Mouse (Mus musculus) WW6 (cell line): ENCODE data around the gene Rhcg.
A peak's percentile ranks its signal among the peaks of the same experiment; 100 is the strongest.

Source experiments
- DNase-seq: peaks from one replicate; pipeline ENCODE4 v3.0.0-alpha.2; 2013; ENCODE audit warnings: low read depth, low spot score

The Rhcg gene

DNA sequence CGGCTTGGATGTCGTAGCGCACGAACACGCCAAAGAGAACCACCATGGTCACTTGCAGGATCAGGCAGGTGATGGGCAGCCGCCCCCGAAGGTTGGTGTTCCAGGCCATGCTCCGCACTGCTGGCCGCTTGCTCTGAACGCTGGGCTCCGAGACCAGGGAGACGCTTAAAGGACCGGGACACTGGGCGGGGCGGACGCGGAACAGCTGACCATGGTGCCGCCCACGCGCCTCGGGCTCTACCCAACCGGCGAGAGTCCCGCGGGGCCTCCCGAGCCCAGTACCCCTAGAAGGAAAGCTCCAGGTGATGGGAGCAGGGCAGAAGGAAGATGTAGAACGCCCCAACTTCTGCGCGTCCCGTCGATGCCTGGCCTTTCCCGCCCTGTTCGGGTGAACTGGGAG lies at the start of gene Rhcg:
Gene Rhcg (minus strand): TSS at position 240 of the 400 bp plus-strand sequence.
- no peak for DNase-seq

DNA sequence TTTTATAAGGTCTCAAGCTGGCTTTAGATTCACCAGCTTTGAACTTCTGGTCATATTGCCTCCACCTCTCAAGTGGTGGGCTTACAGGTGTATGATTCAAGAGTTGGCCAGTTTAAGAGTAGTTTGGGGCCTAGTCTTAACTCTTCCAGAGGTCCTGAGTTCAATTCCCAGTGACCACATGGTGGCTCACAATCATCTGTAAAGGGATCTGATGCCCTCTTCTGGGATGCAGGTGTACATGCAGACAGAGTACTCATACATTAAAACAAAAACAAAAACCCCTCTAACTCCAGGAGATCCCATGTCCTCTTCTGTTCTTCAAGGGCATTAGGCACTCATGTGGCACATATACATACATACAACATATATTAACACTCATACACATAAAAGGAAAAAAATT lies 49.2 kb upstream of the Rhcg start:
- no peak for DNase-seq

DNA sequence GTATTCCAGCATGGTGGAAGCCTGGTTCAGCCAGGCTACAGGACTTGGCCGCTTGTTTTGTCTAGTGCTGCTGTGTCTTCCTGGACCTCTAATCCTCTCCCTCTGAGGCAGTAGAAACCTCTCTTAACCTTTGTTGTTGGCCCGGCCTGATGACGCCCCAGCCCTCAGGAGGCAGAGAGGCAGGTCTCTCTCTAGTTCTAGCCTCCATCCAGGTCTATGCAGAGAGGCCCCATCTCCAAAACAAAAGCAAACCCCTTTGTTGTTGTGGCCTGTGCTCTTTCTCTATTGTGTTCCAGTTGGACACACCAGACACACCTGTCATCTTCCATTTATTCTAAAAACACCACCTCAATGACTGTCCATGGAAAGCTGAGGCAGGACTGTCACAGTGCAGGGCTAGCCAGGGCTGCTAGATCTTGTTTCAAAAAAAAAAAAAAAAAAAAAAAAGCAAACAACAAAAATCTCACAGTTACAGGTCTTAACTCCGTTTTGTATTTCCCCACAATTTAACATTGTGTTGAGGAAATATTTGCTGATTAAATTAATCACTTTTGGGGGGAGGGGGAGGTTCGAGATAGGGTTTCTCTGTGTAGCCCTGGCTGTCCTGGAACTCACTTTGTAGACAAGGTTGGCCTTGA lies 43.9 kb upstream of the Rhcg start:
- no peak for DNase-seq

DNA sequence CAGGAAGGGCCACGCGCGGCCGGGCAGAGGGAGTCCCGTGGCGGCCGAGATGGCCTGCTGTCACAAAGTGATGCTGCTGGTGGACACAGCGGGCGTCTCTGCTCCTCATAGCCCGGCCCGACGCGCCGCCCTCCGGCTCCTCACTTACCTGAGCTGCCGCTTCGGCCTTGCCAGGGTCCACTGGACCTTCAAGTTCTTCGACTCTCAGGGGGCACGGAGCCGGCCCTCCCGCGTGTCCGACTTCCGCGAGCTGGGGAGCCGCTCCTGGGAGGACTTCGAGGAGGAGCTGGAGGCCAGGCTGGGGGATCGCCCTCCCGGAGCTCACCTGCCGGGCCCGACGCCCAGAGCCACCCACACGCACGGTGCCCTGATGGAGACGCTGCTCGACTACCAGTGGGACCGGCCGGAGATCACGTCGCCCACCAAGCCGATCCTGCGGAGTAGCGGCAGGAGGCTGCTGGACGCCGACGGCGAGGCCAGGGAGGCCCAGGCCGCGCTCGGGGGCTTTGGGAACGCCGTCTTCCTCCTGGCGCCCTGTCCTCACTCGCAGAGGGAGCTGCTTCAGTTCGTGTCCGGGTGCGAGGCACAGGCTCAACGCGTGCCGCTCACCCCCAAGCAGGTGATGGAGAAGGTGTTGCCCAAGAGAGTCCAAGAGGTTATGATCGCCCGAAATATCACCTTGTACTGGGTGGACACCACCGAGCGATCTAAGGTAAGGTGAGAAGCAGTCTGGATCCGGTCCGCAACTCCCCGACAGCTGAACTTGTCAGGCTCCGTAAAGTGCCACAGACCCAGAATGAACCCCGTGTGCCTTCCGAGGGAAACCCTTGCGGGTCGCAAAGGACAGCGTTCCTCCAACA lies 43.1 kb upstream of the Rhcg start:
- DNase-seq, result no peak

DNA sequence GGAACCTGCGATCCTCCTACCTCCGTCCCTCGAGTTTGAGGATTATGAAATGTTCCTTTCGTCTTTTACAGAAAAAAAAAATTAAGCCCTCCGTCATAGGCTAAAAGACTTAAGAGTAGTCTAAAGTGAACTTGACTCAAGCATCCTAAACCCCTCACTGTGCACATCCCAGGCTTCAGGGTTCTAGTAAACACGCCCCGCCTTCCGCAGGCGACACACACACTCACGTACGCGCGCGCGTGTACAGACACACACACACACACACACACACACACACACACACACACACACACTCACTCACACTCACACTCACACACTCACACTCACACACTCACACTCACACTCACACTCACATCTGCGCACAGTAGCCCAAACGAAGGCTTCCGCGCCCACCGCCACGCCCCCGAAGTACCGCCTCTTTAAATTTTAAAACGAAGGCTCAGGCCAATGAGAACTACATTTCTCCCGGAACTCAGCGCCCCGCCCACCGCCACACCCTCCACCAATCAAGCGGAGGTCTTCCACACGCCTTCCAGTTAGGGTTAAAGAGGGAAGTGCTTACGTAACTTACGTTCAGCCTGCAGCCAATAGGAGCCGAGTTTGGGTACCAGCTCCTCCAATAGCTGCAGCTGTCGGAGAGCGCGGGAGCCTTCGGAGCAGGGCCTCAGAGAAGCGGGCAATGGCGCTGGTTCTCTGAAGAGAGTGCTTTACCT lies 42.3 kb upstream of the Rhcg start, which contains the start of gene Ticrr:
Gene Ticrr (plus strand): TSS at position 619 of the 713 bp plus-strand sequence.
- peak; percentile 94 for DNase-seq

DNA sequence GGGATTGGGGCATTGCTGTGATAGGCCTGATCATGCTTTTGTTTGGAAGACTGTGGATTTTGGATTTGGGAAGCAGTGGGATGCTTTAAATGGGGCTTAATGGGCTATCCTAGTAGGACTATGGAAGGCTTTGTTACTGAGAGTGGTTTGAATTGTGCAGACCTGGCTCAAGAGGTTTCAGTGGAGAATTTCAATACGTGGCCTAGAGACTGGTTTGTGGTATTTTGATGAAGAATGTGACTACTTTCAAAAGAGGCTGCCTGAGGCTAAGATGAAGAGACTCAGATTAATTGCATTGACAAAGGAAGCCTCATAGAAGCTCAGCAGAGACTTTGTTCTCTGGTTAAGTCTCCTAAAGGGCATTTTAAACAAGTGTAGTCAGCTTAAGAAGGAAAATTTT lies 37.1 kb upstream of the Rhcg start:
- peak; percentile 71 for DNase-seq

DNA sequence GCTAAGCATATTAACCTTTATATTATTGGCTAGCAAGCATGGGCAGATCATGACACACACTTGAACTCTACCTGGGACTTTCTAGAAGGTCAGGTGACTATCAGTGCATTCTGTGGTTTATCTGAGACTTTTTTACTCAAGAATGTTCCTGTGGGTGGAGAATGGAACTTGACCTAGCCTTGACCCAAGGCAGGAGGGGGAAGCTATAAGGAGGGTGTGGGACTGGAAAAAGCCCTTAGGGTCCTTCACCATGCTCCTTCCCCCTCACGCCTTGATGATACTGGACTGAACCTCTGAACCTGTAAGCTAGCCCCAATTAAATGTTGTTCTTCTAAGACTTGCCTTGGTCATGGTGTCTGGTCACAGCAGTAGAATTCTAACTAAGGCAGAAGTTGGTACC lies 36.7 kb upstream of the Rhcg start:
- DNase-seq, result peak; percentile 61

DNA sequence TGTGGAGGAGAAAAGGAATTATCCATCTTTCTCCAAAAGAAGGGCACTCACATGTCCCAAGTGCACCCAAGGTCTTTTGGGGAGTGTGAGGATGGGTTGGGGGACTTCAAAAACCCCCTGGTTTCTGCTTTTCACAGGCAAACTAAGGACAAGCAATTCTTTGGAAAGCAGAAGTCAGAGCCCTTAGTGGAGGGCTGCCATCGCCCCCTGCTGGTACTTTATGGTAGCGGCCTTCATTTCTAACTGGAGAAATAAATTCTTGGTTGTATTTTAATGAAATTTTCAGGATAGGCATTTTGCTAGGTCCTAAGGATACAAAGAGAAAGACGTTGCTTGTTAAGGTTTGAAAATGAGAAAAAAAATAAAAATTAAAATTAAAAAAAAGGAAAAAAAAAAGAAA lies 31.5 kb upstream of the Rhcg start:
- DNase-seq, result no peak

DNA sequence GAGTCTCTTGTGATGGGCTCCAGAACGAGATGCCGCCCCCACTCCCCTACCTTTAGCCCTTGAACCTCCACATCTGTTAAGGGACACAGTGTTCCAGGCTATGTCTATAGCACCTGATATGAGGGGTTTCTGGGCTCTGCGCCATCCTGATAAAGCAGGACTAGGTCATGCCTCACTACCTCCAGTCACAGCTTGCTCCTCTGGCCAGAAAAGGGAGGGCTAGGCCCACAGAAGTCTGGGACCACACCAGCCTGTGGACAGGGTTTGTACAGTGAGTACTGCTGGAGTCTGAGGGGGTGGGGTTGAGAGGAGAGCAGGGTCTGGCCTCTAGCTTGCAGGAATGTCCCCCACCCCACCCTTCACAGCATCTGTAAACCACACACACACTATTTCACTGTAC lies 29.8 kb upstream of the Rhcg start:
- no peak for DNase-seq

DNA sequence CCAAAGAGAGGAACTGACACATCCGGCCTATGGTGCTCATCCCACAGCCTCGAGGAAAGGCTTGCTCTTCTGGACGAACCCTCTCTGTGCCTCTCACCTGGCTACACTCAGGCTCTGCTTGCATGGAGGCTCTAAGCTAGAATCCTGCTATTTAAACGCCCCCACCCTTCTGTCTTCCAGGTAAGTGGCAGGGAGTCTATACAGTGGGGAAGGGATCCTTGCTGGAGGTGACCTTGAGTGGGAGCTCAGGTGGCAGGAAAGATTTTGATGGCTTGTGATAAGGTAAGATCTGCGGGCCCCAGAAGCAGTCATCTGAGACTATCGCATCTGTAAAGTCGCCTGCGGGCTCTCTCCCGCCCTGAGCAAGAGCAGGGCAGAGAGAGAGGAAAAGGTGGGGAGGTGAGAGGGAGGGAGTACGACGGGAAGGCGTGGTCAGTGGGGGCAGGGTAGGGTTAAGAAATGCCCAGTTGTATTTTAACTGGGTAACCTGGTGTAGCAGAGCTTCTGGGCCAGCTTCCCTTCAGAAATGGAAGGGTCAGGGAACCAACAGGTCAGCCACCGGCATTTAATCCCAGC lies 14.4 kb upstream of the Rhcg start:
- DNase-seq, result no peak

DNA sequence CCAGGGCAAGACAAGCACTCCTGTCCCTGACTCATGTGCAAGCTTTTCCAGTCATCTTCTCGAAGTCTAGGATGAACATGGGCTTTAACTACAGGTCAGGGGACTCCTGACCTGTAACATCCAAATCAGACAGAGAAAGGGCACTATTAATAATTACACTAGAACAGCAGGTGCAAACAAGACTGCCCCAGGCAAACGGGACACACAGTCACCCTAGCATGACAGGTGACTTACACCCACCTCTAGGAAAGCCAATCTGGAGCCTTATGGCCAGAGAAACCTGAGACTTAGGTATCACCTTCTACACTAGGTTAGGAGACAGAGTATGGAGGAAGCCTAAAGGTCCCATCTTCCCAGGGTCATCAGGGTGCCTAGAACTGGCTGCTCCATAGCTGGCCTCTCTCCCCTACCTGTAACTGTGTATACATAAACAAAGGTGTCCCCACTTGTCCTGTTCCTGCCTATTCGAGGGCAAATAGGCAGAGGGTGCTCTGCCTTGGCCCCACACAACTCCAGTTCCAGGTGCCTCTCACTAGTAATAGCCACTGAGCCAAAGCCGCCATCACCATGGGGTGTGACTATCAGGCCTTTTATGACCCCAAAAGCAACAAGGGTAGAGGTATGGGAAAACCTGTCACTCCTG lies 10.9 kb upstream of the Rhcg start:
- no peak for DNase-seq

DNA sequence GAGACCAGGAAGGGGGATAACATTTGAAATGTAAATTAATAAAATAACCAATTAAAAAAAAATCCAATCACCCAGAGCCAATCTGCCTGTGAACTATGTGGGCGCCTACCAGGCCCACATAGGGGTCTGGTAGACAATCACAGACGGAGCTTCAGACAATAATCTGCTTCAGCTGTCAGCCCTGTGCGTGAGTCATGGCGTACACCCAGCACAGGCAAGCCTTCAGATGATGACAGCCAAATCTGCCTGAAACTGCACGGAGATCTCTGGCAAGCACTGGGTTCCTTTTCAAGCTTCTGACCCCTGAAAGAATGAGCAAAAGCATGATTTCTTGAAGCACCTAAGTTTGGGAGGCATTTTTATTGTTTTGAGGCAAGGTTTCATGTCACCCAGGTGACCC lies 8.7 kb upstream of the Rhcg start:
- DNase-seq, result no peak

DNA sequence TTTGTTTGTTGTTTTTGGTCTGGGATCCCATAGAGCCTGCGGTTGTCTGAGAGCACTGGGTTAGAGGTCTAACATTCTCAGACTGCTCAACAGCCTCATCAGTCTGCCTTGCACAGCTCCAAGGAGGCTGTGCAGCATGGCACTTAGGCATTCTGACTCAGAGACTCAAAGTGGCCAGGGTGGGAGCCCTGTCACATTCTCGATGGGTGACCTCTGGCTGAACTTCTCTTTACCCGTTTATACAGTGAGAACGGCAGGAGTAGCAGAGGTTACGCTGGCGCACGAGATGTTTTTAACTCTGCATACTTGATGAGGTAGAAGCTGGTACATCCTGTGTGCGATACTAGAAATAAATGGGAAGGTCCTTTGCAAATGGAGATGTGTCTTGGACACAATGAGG lies 5.6 kb upstream of the Rhcg start:
- DNase-seq, result no peak

DNA sequence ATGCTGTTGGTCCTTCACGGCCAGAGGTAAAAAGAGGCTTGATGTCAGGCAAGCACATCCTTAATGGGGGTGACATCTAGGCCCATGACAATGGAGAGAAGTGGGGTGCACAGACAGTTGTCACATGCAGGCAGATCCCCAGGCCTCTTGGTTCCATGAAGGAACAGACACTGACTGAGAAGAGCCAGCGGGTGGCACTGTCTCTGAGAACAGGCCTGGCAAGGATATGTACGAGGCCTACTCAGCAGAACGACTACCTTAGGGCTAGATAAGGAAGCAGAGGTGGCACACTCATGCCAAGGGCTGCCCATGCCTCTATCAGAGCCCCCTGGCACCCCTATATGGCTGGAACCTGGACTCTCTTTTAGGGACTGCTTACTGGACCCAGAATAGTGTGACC lies 2.0 kb upstream of the Rhcg start:
- DNase-seq, result no peak

DNA sequence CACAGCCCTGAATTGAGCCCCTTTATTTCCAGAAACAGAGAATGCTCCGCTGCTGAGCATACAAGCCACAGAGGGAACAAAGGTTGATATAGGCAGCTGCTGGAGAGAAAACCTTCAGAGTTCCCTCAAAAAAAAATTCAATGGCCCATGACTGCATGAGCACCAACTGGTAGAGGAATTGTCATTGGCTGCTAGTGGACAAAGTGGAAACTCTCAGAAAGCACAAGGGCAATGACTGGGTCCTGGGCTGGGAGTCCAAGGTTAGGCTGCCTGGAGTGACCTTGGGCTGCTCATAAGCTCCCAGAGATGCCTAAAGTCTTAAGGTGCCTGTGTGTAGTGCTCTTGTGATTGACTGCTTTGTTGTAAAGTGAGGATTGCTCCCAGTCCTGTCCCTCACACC lies 1.5 kb downstream of the Rhcg start:
- DNase-seq, result no peak

DNA sequence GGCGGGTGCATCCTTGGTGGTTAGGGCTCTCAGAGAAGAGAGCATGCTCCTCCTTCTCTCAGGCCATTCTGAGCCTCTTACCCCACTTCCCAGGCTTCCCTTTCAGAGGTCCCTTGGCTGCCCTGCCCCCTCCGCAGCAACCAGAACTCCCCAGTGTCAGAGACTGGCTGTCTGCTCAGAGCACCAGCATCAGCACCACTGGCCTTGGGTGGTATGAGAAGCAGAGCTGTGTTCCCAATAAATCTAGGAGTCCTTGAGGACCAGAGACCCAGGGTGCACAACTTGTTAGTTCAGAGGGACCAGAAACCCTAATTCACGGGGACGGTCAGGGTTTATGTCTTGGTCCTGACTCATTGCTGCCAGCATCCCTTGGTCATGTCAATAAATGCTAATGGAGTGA lies 2.4 kb downstream of the Rhcg start:
- no peak for DNase-seq

DNA sequence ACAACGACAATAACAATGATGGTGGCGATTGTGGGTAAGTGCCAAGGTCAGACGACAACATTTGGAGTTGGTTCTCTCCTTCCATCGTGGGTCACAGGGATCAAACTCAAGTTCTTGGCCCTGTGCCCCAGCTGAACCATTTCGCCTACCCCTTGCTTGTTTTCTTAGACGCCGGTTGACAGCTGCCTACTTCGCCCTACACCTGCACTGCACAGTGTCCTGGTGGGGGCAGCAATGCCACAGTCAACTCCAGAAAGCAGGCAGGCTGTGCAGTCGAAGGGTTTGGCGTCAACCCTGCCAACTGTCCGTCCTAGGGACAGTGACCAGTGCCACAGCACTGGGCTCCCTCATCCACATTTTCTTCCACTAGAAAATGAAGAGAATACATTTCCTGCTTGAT lies 4.1 kb downstream of the Rhcg start:
- no peak for DNase-seq

DNA sequence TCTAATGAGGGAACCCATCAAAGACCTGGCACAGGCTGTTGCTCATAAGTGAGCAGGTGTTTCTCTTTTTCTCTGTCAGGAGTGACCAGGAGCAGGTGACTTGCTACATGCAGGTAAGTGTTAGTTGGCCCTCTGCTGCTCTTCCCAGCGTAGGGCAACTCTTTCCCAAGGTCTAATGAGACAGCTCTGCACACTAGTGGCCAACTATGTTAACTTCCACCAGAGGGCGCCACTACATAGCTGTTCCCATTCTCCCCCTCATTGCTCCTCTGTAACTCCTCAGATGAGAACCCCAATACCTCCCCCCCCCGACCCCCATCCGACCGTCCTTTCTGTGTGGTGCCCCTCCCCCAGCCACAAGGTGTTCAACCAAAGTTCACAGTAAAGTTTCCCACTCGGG lies 4.7 kb downstream of the Rhcg start:
- peak; percentile 56 for DNase-seq

DNA sequence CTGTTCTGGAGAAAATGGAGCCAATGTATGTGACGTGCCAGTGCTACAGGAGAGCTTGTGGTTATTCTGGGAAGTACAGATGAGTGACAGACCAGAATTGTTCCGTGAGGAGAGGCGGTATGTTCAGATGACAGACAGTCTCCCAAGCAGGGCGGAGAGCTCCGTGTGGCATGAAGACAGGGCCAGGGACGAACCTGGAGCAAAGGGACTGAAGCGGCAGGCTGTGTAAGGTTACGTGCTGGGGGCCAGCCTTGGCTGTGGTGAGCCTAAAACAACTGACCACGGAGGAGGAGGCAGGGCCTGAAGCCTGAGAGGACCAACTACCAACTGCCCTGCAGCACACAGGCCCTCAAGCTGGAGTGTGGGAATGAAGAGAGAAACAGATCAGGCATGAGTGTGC lies 5.6 kb downstream of the Rhcg start:
- DNase-seq, result no peak

DNA sequence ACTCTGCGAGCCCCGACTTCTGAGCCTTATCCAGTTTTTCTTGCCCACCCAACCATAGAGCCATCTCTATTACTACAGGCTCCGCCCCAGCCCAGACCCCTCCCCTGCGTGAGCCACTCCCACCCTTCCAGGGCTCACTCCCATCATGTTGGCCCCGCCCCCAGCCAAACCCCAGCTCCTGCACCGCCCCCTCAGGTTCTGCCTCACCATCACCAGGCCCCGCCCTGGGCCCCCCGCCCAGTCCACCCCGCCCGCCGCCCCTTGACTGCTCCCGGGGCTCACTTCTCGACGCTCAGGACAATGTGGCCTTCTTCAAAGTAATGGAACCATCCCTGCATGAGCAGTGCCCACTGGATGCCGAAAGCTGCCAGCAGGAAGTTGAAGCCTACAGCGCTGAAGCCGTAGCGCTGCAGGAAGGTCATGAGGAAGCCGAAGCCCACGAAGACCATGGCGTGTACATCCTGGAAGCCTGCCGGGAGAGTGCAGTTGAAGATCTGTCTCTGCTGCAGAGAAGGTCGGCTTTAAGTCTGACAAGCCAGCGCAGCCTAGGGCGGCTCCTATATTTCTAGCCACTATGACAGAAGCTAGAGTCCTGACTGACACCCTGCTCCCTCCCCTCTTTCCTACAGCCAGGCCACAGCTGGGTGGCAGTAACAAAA lies 10.1 kb downstream of the Rhcg start:
- peak; percentile 46 for DNase-seq

DNA sequence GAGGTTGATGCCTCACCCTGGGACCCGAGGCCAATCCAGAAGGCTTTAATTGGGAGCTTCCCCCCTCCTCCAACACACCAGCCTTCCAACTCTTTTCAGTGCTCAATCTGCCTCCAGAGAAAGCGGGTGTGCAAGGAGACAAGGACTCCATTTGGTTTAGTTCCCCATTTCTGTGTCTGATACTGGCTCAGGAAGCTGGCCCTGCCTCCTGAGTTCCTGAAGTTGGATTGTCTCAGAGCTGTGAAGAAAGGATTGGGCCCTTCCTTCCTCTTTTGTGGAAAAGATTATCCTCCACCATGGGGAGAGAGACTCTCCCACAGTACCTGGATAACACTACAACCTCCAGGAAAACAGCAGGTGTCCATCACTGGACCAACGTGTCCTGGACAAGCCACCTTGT lies 10.7 kb downstream of the Rhcg start:
- DNase-seq, result no peak
